Mouse (Mus musculus) frontal cortex, postnatal 14 days (tissue): Measurements from ENCODE around the gene Arpp21.
A peak's percentile ranks its signal among the peaks of the same experiment; 100 is the strongest.
"Not testable (repeated sequence)": the region's sequence is repeated elsewhere in the genome, so short reads cannot be mapped to it uniquely, and the experiment has no call there.

Source experiments
- DNase-seq, 2 experiments: peaks; one replicate each; pipeline ENCODE4 v3.0.0; 2022; ENCODE audit warnings: low spot score in 2 of 2

Gene Arpp21

DNA sequence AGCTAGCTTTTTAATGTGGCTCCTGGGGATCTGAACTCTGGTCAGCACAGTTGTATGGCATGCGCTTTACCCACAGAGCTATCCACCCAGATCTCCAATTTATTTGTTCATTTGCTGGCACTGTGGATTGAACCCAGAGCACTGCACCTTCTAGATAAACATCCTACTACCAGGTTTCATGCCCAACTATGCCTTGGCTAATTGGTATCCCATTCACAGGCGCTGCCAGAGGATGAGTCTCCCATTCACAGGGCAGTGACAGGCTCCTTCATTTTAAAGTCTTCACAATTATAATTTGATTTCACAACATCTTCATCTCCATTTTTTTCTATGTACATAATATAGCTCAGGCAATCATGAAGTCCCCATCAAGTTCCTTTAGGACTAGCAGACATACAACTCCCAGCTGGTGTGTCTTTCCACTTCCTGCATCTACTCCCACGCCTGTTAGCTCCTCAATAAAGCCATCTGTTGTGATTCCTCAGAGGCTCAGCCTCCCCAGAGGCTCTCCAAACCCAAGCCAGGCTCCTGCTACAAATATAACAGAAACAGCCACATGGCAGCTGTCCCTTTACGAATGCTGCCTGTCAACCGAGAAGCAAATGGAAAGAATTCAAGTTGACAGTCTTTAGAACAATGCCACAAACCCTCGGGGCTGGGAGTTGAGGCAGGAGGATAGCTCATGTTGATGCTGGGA is 133.4 kb downstream of the Arpp21 start:
- DNase-seq: peak; percentile 65 to 74

DNA sequence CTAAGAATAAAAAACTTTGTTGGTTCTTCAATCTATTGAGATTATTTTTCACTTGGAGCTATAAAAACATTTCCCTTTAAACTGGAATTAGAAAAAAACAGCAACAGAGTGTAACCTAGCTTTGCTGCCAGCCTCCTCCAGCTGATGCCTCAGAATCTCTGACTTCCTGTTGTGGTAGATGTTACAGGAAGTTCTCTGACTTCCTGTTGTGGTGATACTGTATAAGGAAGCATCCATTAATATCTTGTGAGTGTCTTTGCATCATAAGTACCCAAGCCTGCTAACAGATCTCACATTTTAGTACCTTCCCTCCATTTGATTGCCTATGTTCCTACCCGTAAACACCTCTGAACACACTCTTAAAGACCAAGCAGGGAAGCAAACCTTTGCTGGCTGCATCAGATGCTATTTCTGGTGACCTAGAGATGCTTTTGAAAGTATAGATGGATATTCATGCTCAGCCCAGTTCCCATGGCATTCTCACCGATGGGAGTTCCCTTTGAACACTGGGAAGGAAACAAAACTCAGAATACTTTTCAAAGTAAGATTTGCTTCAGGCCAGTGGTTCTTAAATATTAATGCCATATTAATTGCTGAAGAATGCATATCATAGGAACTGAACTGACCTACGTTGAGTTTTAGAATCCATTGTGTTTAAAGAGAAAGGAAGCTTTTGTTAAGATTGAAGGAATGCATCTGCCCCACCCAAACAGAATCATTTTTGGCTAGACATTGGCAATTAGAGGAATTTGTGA is 134.7 kb downstream of the Arpp21 start:
- DNase-seq: no peak

GRCm38 (mm10) chr9:112098267-112098666 is 137.5 kb downstream of the Arpp21 start:
- DNase-seq: no peak

DNA sequence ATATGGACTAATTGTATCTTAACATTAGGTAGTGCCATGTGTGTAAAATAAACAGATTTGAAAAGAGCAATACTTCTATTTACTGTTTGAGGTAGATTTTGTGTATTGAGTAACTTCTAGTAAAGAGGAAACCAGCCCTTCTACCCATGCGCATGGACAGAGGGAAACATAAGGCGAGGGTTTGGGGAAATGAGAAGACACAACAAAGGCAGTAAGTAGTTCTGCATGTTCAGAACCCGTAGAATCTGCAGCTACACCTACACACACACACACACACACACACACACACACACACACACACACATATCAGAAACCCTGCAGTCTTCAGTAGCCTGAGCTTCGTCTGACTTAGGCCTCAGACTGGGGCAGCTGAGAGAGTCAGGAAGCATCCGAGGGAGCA is 140.0 kb downstream of the Arpp21 start:
- no peak for DNase-seq

GRCm38 (mm10) chr9:112095198-112095597 is 140.5 kb downstream of the Arpp21 start:
- DNase-seq: no peak

DNA sequence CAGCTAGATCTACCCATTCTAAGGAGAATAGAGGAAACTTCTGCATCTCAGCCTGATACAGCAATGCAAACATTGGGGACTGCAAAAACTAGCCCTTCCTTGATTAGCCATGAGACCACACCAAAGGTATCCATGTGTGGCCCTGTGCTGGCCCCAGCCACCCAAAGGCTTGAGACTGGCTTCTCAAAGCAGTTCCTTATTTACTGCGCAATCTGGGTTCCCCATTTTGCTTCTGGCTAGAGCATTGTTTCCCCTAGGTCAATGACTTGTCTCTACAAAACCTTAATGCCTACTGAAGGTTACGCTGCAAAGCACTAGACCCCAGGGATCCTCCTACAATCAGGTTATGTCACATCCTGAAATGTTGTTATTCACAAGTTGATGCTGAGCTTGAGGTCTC is 156.8 kb downstream of the Arpp21 start:
- no peak for DNase-seq

DNA sequence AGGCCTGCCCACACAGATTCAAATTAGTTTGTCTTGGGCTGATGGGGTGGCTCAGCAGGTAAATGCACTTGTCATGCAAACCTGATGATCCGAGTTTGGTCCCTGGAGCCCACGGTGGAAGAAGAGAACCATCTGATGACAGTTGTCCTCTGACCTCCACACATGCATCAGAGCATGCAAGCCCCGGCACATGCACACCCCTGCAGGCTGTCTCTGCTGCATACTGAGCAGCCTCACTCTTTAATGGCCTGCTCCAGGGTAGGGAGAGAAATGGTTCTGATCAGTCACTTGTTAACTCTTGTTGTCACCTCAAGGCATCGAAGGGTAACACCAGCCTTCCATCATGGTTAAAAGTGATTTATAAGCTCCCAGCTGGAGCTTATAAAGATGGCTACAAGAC is 157.3 kb downstream of the Arpp21 start:
- no peak for DNase-seq

GRCm38 (mm10) chr9:112075273-112075672 is 160.5 kb downstream of the Arpp21 start:
- DNase-seq: no peak

DNA sequence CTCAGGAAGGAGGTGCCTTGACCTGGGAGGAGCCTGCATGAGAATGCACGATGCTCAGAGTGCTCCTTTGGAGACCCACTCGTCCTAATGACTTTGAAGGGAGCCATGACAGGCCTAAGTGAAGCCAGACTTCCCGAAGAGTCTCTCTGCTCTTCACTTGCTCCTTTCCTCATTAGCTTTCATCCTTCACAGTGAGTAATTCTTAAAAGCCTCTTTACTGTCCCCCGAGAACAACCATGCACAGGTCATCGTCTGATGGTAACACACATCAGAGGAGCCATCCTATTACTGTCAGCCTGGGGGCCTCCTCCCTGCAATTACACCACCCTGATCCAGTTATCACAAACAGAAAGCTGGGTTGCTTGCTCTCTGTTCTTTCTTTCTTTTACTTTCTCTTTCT is 160.9 kb downstream of the Arpp21 start:
- no peak for DNase-seq

DNA sequence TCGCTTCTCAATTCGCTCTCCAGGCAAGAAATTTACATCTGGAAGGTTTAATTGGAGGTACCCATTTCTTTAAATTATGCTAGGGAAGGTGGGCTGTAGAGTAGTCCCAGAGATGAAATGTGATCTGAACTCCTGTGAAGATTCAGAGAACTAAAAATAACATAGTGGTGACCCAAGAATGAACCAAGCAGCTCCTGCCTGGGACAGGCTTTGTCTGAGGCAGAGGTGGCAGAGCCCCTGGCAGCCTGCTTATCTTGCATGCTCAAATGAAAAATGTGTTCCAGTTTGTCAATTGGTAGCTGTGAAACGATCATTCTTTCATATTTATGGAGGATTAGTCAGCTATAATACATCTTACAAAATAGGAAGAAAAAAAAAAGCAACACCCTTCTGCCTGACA is 164.4 kb downstream of the Arpp21 start:
- DNase-seq: no peak

DNA sequence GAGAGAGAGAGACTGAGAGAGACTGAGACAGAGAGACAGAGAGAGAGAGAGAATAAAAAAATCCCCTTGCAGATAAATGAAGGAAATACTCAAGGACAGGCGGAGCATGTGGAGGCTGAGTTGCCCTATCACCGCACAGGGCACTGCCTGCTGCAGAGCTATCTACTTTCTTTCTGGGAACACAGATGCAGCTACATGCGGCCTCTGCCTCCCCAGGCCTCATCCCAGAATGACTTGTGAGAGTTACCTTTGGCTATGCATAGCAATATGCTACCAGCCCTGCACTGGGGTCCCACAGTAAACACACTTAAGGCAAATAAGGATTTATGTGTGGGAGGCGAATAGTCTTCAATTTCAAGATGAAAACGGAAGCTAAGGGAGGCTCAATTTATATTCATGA is 164.8 kb downstream of the Arpp21 start:
- no peak for DNase-seq

DNA sequence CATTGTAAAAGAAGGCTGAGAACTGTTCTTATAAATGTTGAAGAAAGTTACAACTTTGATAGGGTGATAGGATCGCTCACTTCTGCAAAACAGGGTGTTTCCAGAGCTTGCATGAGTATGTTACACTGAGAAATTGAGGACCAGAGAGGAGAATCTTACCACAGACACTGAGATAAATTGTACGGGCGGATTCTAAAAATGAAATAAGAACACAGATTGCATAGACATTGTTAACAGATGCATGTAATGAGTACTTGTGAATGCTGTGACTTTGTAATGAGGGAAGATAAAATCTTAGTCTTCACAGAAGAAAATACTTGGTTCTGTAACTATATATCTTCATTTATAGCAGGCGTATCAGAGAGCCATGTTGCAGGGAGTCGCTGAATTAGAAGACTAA is 167.5 kb downstream of the Arpp21 start:
- DNase-seq: no peak

DNA sequence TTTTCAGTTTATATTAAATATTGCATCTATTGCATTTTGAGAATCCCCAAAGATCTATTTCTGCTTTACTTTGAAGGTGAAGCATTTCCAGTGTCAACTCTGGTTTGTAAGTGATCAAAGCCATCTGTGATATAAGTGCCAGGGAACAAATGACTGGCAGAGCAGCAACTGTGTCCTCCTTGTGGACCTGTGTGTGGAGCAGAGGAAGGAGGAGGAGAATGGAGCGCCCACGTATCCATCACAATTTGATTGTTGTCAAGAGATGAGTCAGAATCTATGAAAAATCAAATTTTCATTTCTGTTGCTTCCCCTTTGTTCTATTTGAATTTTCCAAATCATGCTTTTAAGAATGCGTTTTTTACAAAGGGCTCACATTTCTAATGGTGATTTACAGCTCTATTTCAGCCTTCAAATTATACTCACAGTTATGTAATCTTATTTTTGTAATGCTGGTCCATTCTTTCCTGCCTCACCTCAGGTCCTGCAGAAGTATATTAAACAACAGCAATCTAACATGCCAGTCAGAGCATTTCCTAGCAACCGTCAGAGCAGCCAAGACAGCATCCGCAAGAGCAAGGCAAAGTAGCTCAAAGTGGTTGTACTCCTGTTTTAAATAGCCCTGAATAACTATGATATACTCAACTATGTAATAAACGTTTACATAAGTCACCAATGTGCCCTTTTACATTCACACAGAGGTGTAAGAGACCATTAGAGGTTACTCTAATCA is 174.9 kb downstream of the Arpp21 start:
- DNase-seq: no peak

DNA sequence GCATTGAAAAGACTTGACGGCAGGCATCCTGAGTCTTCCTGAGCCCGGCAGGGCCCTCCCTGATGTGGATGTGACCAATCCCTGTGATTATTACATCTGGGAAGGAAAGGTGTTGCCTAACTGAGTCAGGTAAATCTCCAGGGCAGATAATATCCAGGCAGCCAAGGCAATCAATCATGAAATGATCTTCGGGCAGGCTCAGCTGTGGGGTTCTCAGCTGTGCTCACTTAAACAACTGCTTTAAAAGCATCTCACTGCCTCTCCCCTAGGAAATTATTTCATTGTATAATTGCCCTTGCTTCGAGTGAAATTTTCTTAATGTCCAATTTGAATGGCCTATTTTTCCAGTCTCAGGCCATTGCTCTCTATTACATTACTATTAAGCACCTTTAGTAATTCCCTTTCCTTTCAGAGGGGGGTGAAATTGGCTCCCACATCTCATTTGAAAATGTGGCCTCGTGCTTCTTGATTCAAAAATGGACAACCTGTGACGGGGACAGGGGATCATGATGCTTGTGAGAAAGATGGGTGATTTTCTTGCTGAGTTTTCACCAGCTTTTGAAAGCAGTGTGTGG is 180.8 kb downstream of the Arpp21 start:
- DNase-seq: no peak

- no peak for DNase-seq
Observed at GRCm38 (mm10) chr9:112047903-112048467, 187.8 kb downstream of the Arpp21 start.

GRCm38 (mm10) chr9:112040566-112040965 is 195.2 kb downstream of the Arpp21 start:
- DNase-seq: no peak

GRCm38 (mm10) chr9:112037732-112038131 is 198.0 kb downstream of the Arpp21 start:
- DNase-seq: no peak

DNA sequence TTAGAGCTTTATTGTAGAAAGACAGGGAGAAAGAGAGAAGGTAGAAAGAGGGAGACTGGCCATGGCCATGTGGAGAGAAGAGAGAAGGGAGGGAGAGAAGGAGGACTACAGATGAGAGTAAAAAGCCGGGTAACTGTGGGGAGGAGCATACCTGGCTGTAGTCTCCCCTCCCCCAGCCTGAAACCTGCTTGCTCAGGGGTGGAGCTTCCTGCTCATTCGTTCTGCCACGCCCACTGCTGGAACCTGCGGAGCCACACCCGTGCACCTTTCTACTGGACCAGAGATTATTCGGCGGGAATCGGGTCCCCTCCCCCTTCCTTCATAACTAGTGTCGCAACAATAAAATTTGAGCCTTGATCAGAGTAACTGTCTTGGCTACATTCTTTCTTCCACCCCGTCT is 201.9 kb downstream of the Arpp21 start:
- DNase-seq: not testable (repeated sequence)

DNA sequence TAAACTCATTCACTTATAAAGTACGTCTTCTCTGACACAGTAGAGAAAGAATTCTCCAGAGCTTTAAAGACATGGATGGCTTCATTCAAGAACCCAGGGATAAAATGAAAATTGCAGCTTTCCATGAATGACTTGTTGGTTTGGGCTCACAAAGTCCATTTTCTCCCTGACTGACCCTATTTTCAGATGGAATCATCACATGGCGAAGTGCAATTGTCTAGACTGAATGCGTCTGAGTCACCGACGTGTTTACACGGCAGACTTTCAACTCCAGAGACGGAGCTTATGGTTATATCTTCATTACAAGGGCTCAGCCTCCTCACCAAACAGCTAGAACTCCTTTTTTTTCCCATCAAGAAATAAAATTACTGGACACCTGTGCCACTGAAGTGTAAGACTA is 203.6 kb downstream of the Arpp21 start:
- no peak for DNase-seq

DNA sequence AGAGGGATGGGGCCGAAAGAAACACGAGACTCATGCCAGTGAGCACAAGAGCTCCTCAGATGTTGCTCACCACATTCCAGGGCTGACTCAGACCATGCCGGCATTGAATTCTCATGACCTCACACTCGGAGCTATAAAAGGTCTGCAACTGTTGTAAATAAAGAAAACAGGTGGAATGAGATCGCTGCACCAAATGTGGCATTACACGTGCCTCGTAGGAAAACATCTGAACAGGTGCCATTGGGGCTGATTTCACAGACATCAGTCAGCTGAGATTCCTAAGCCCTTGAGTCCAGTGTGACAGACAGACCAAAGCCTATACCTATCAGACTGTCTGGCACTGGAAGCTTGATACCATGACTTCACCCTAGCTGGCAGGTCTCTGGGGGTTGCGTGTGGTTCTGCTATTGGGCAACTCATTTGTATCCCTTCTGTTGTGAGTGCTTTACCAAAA is 212.1 kb downstream of the Arpp21 start:
- DNase-seq: no peak

DNA sequence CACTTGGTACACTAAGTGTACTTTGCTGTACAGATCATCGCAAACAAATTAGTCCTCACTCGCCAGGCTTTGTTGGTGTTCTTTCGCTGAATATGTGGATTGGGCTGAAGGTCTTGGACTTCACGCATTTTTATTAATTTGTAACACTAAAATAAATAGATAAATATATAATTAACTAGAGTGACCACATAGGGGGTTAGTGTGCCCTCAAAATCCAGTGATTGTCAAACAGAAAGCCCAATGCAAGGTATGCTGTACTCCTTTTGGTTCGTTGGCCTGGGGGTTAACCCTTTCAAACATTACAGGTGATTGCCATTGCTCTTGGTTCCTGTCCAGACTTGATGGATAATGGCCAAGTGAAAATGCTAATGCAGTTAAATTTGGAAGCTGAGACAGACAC is 212.6 kb downstream of the Arpp21 start:
- DNase-seq: no peak
